Comparison of ENCODE assay signal across 31 mouse cellular contexts in genomic region chr7:142175905-142176304, GRCm38 (mm10). TPM values are rescaled to one million over a fixed set of nuclear protein-coding genes. Genes with fewer than 3 reads are reported as not detected.
"Had no signal": no experiment of that assay in that cellular context is flagged by ENCODE, and none has a peak within 500 bp of the region (broad histone marks: within the 10 kb centered on the region; RNA-seq: fewer than 3 reads in every experiment).

Krtap5-2 (minus strand) TSS chr7:142176005.

RNA-seq across cellular contexts. Expression of gene Krtap5-2, which starts in this region (rescaled TPM):
- total RNA-seq: common myeloid progenitor, adult 5-6 weeks; forebrain, postnatal 0 days; gastrocnemius, adult 18-20 months; gastrocnemius, adult 2 months; gastrocnemius, adult 8-10 months; gastrocnemius, postnatal 10 days; gastrocnemius, postnatal 14 days; gastrocnemius, postnatal 25 days; gastrocnemius, postnatal 36 days; gastrocnemius, postnatal 4 days; granulocyte monocyte progenitor cell, adult 5-6 weeks; heart, adult 18-20 months; heart, adult 2 months; heart, adult 8-10 months had no signal
- polyA plus RNA-seq: cerebellum, adult 2 months; cortical plate, adult 2 months; embryonic facial prominence, embryonic 10.5 days; embryonic facial prominence, embryonic 11.5 days; embryonic facial prominence, embryonic 12.5 days; embryonic facial prominence, embryonic 13.5 days; embryonic facial prominence, embryonic 14.5 days; erythroblast, embryonic 14.5 days; forebrain, embryonic 10.5 days; forebrain, embryonic 11.5 days; forebrain, embryonic 12.5 days; forebrain, embryonic 13.5 days; forebrain, embryonic 14.5 days; forebrain, embryonic 15.5 days; forebrain, embryonic 16.5 days; forebrain, postnatal 0 days; frontal cortex, adult 2 months; gonadal fat pad, adult 2 months; heart, adult 2 months had no signal
